Mouse (Mus musculus): ENCODE results near the gene Cldn8. TPM values are rescaled to one million over a fixed set of nuclear protein-coding genes. Genes with fewer than 3 reads are reported as not detected.

Cldn8 gene
- polyA plus RNA-seq, 2 experiments, result 0.02 to 0.06 TPM

DNA sequence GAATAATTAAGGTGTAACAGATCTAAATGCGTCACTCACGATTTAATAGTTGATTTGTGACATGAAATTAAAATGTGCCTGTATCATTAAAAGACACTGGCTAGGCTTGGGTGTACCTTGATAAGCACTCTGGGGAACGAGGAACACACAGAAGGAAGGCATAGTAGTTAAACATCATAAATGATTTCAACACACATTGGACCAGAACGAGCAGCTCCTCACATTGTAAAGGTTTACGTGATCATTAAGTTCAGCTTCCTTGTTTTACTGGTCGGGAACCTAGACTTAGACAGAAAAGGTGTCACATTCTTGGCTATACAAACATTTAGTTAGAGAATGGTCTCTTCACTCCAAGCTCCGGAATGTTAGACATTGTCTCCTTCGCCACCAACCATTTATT, 37.3 kb upstream of the Cldn8 start:
- no peak overlapping the region for H3K27ac ChIP-seq
- no peak for DNase-seq (ENCODE audit: low read depth in 3 of 3, low spot score in 3 of 3)
- H3K4me3 ChIP-seq (ENCODE audit: insufficient read depth in 1 of 2, low read depth in 2 of 2, low read length in 2 of 2), result no peak overlapping the region
- H3K36me3 ChIP-seq (replicated peaks; ENCODE audit: control insufficient read depth, insufficient read depth, low read depth), result no peaks in the 10 kb centered on the region
- H3K9ac ChIP-seq (replicated peaks), result no peak overlapping the region
- no peak for ATAC-seq (ENCODE audit: insufficient read depth)
- no peak overlapping the region for H3K4me2 ChIP-seq (ENCODE audit: low read depth)
- no peaks in the 10 kb centered on the region for H3K4me1 ChIP-seq (replicated peaks; ENCODE audit: control insufficient read depth in 2 of 2, insufficient read depth in 2 of 2, low read length in 1 of 2)
- no peaks in the 10 kb centered on the region for H3K27me3 ChIP-seq (ENCODE audit: control insufficient read depth, insufficient read depth, low read length)
- no peaks in the 10 kb centered on the region for H3K9me3 ChIP-seq (ENCODE audit: control insufficient read depth, low read length)
- TF ChIP-seq EP300 (IDR thresholded peaks at IDR 0.05; ENCODE audit: low read depth) (no peak), CTCF (IDR thresholded peaks at IDR 0.05; ENCODE audit: low read depth) (no peak)
- 58% methylated on average over 8 of the region's 8 CpGs for WGBS (ENCODE audit: insufficient replicate concordance)

DNA sequence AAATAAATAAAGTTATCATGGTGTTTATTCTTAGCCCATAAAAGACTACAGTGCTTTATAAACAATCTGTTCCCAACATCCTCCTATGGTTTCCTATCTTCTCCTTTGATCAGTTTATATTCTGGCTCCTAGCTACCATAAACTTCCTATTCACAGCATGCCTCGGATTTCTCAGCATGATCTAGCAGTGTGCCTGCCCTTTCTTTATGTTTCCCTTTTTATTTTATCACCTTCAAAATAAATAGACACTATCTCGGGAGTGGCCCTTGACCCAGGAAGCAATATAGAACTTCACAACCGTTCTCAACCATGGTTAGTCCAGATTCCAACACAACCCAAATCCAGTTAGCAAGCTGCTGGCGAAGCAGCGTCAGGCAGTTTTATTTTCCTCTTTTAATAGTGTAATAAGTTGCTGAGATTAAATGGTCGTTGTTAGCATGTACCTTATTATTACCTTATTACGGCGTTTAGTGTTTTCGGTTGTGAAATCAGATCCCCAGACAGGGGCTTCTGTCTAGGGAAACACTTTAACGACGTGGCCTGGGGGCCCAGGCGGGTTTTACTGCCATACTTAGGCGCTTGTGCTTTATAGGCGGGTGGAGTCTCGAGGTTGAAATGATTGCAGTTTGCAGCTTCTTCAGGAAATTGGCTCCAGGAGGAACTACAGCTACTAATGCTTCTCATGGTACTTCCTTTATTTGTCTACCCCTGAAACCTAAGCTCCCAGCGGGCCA, 36.7 kb upstream of the Cldn8 start:
- H3K27me3 ChIP-seq (ENCODE audit: control insufficient read depth, insufficient read depth, low read length), result no peaks in the 10 kb centered on the region
- H3K36me3 ChIP-seq (replicated peaks; ENCODE audit: control insufficient read depth, insufficient read depth, low read depth), result no peaks in the 10 kb centered on the region
- no peak overlapping the region for H3K4me2 ChIP-seq (ENCODE audit: low read depth)
- no peak for DNase-seq (ENCODE audit: low read depth in 3 of 3, low spot score in 3 of 3)
- H3K4me3 ChIP-seq (ENCODE audit: insufficient read depth in 1 of 2, low read depth in 2 of 2, low read length in 2 of 2), result no peak overlapping the region
- no peak overlapping the region for H3K9ac ChIP-seq (replicated peaks)
- no peaks in the 10 kb centered on the region for H3K4me1 ChIP-seq (replicated peaks; ENCODE audit: control insufficient read depth in 2 of 2, insufficient read depth in 2 of 2, low read length in 1 of 2)
- no peaks in the 10 kb centered on the region for H3K9me3 ChIP-seq (ENCODE audit: control insufficient read depth, low read length)
- TF ChIP-seq CTCF (IDR thresholded peaks at IDR 0.05; ENCODE audit: low read depth), result no peak
- TF ChIP-seq EP300 (IDR thresholded peaks at IDR 0.05; ENCODE audit: low read depth), result no peak
- WGBS (ENCODE audit: insufficient replicate concordance), result 27% methylated on average over 16 of the region's 16 CpGs
- H3K27ac ChIP-seq, result no peak overlapping the region
- no peak for ATAC-seq (ENCODE audit: insufficient read depth)

- DNase-seq (ENCODE audit: low read depth in 3 of 3, low spot score in 3 of 3) (no peak), ATAC-seq (ENCODE audit: insufficient read depth) (no peak)
- Histone ChIP-seq H3K4me3 (ENCODE audit: insufficient read depth in 1 of 2, low read depth in 2 of 2, low read length in 2 of 2) (no peak overlapping the region), H3K36me3 (replicated peaks; ENCODE audit: control insufficient read depth, insufficient read depth, low read depth) (no peaks in the 10 kb centered on the region), H3K9ac (replicated peaks) (no peak overlapping the region), H3K27me3 (ENCODE audit: control insufficient read depth, insufficient read depth, low read length) (no peaks in the 10 kb centered on the region), H3K4me2 (ENCODE audit: low read depth) (no peak overlapping the region), H3K9me3 (ENCODE audit: control insufficient read depth, low read length) (no peaks in the 10 kb centered on the region), H3K27ac (no peak overlapping the region), H3K4me1 (replicated peaks; ENCODE audit: control insufficient read depth in 2 of 2, insufficient read depth in 2 of 2, low read length in 1 of 2) (no peaks in the 10 kb centered on the region)
- TF ChIP-seq EP300 (IDR thresholded peaks at IDR 0.05; ENCODE audit: low read depth) (no peak), CTCF (IDR thresholded peaks at IDR 0.05; ENCODE audit: low read depth) (peak; percentile 25; the same call in 1 of the 2 replicates)
These were observed 29.8 kb upstream of the Cldn8 start for GRCm38 (mm10) chr16:88592758-88593157.

DNA sequence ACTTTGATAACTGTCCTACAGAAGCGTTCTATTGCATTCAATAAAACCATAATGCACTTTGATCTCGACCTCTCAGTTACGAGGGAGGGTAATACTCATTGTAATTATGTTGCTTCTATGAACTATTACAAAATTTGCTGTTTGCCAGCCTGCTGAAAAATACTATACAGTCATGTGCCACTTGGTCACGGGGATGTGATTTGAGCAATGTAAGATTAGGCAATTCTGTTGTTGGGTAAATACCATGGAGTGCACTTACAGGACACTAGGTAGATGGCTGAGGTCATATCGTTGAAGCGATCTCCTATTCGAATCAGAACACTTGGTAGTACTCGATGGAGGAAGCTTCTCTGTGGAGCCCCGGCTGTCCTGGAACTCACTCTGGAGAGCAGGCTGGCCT, 20.4 kb upstream of the Cldn8 start:
- WGBS (ENCODE audit: insufficient replicate concordance), result 68% methylated on average over 9 of the region's 9 CpGs
- Histone ChIP-seq H3K27ac (no peak overlapping the region), H3K27me3 (ENCODE audit: control insufficient read depth, insufficient read depth, low read length) (no peaks in the 10 kb centered on the region), H3K36me3 (replicated peaks; ENCODE audit: control insufficient read depth, insufficient read depth, low read depth) (no peaks in the 10 kb centered on the region), H3K4me1 (replicated peaks; ENCODE audit: control insufficient read depth in 2 of 2, insufficient read depth in 2 of 2, low read length in 1 of 2) (no peaks in the 10 kb centered on the region), H3K4me3 (ENCODE audit: insufficient read depth in 1 of 2, low read depth in 2 of 2, low read length in 2 of 2) (no peak overlapping the region), H3K9ac (replicated peaks) (no peak overlapping the region), H3K9me3 (ENCODE audit: control insufficient read depth, low read length) (no peaks in the 10 kb centered on the region), H3K4me2 (ENCODE audit: low read depth) (no peak overlapping the region)
- DNase-seq (ENCODE audit: low read depth in 3 of 3, low spot score in 3 of 3) (no peak), ATAC-seq (ENCODE audit: insufficient read depth) (no peak)
- TF ChIP-seq EP300 (IDR thresholded peaks at IDR 0.05; ENCODE audit: low read depth), result no peak
- no peak for TF ChIP-seq CTCF (IDR thresholded peaks at IDR 0.05; ENCODE audit: low read depth)

DNA sequence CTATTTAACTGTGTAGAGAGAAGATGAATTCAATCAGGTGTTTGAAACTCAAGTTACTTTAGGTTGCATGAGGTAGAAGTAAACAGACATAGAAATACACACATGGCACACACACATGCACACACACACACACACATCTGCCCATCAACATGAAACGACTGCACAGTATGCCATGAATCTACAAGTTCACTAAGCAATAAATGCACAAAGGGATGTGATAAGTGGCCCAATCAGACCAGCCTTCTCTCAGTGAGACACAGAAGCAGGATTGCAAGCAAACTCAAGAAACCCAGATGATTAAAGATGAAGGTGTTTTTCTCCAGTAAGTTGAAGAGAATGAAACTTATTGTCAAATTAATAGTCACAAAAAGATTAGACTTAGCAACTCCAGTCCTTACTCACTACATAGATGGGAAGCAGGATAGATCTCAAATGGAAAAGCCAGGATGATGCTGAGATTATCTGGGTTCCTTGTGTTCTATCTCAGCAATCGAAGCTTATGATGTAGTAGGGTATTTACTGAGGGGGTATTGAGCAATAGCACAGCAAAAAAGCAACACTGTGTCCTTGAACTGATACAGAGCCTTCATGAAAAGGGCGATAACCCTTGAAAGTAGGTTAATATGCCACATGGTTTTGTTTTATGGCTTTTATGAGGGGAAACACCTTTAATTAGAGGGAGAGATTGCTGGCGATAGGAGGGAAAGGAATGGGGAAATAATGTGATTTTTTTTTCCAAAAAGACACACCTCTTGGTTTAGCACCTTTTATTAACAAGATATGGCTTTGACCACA, 13.1 kb upstream of the Cldn8 start:
- DNase-seq (ENCODE audit: low read depth in 3 of 3, low spot score in 3 of 3) (no peak), ATAC-seq (ENCODE audit: insufficient read depth) (no peak)
- 49% methylated on average over 4 of the region's 4 CpGs for WGBS (ENCODE audit: insufficient replicate concordance)
- Histone ChIP-seq H3K9me3 (ENCODE audit: control insufficient read depth, low read length) (no peaks in the 10 kb centered on the region), H3K4me1 (replicated peaks; ENCODE audit: control insufficient read depth in 2 of 2, insufficient read depth in 2 of 2, low read length in 1 of 2) (no peaks in the 10 kb centered on the region), H3K4me2 (ENCODE audit: low read depth) (no peak overlapping the region), H3K4me3 (ENCODE audit: insufficient read depth in 1 of 2, low read depth in 2 of 2, low read length in 2 of 2) (no peak overlapping the region), H3K36me3 (replicated peaks; ENCODE audit: control insufficient read depth, insufficient read depth, low read depth) (no peaks in the 10 kb centered on the region), H3K27ac (no peak overlapping the region), H3K27me3 (ENCODE audit: control insufficient read depth, insufficient read depth, low read length) (no peaks in the 10 kb centered on the region), H3K9ac (replicated peaks) (no peak overlapping the region)
- TF ChIP-seq EP300 (IDR thresholded peaks at IDR 0.05; ENCODE audit: low read depth) (no peak), CTCF (IDR thresholded peaks at IDR 0.05; ENCODE audit: low read depth) (no peak)
